Mouse (Mus musculus) liver, embryonic 12.5 days (tissue): ENCODE measurements around the gene Nck1. TPM values are rescaled to one million over a fixed set of nuclear protein-coding genes. Genes with fewer than 3 reads are reported as not detected.

Source experiments
- ATAC-seq: fragments of 200-750 bp; cut with Nextera tagmentation; 2 replicates; pipeline ENCODE4 v1.8.0; 2017; ENCODE audit warnings: moderate number of reproducible peaks, mild to moderate bottlenecking, moderate library complexity
- H3K27ac ChIP-seq: fragments of 300-500 bp; sonication (generic); 2 replicates; pipeline ENCODE4 v1.5.1; 2016; ENCODE audit warnings: mild to moderate bottlenecking
- H3K27me3 ChIP-seq: fragments of 300-500 bp; sonication (generic); replicated peaks from 2 replicates; pipeline ENCODE4 v1.6.1; 2016; ENCODE audit warnings: mild to moderate bottlenecking, moderate library complexity
- H3K36me3 ChIP-seq: fragments of 300-500 bp; sonication (generic); 2 replicates; pipeline ENCODE4 v1.6.1; 2016; ENCODE audit warnings: mild to moderate bottlenecking, moderate library complexity
- H3K4me1 ChIP-seq: fragments of 300-500 bp; sonication (generic); 2 replicates; pipeline ENCODE4 v1.6.1; 2016
- H3K4me2 ChIP-seq: fragments of 300-500 bp; sonication (generic); 2 replicates; pipeline ENCODE4 v1.6.1; 2016; ENCODE audit warnings: mild to moderate bottlenecking, moderate library complexity
- H3K4me3 ChIP-seq: fragments of 300-500 bp; sonication (generic); 2 replicates; pipeline ENCODE4 v1.5.1; 2016; ENCODE audit warnings: mild to moderate bottlenecking, moderate library complexity
- H3K9ac ChIP-seq: fragments of 300-500 bp; sonication (generic); 2 replicates; pipeline ENCODE4 v1.6.1; 2016; ENCODE audit warnings: mild to moderate bottlenecking, moderate library complexity
- H3K9me3 ChIP-seq: fragments of 300-500 bp; sonication (generic); replicated peaks from 2 replicates; pipeline ENCODE4 v1.6.1; 2016; ENCODE audit warnings: mild to moderate bottlenecking, moderate library complexity
- WGBS: fragments of 180-500 bp; shearing (Covaris S2); methylation state at CpG from one replicate; pipeline ENCODE4 v1.1.7; 2016; ENCODE audit not compliant: insufficient replicate concordance; 5-methylcytosine and 5-hydroxymethylcytosine counted together
- polyA plus RNA-seq: library from polyadenylated mRNA; unstranded; fragments of >200 nt; fragmentation: Nextera tagmentation; extraction: Ambion mirVana; gene quantifications from 2 replicates; pipeline ENCODE4 v1.2.1, GENCODE M21; 2016

Gene Nck1
- polyA plus RNA-seq, 1 experiment from 2014 or later, result 34.7 TPM

DNA sequence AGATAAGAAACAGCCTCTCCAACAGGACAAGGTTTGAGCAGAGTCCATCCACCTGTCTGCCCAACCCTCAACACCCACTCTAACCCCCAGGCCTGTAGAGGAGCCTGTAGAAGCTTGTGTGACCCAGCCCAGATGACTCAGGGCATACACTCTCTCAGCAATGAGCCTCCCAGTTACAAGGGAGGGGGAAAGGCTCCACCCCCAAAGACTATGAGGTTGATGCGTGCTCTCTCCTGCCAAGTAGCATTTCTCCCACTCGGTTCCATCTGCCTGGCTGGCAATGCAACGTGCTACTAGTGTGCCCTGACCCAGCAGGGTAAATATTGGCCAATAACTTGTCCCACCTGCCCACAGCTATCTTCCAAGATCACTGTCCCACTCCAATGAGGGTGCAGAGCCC is 79.2 kb downstream of the Nck1 start:
- Histone ChIP-seq H3K9me3 (no peaks in the 10 kb centered on the region), H3K4me3 (no peak overlapping the region), H3K4me1 (0 out of 2 replicates have a peak, but pooled peaks cover 2% of the 10 kb centered on the region), H3K9ac (no peak overlapping the region), H3K27ac (no peak overlapping the region), H3K4me2 (no peak overlapping the region), H3K36me3 (peaks cover 7% of the 10 kb centered on the region; the same call in 1 of the 2 replicates), H3K27me3 (no peaks in the 10 kb centered on the region)
- no peak for ATAC-seq
- 76% methylated on average over 3 of the region's 3 CpGs for WGBS

DNA sequence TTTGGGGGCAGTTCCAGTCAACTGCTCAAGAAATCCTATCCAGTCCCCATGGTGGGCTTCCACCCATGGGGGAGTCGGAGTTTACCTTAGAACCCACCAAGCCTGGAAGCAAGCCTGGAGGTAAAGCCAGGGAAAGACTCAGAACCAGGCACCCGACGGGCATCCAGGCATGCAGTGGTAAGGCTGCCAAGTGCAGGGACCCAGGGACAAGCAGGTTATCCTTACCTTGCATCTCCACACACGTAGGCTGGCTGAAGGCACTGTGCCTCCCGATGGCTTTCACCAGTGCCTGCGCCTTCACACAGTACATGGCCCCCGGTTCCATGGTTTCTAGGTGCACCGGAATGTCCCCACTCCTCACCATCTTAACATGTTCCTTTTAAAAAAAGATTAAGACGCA is 79.9 kb downstream of the Nck1 start:
- Histone ChIP-seq H3K27ac (no peak overlapping the region), H3K9me3 (no peaks in the 10 kb centered on the region), H3K27me3 (no peaks in the 10 kb centered on the region), H3K4me2 (no peak overlapping the region), H3K4me3 (no peak overlapping the region), H3K9ac (no peak overlapping the region), H3K4me1 (0 out of 2 replicates have a peak, but pooled peaks cover 2% of the 10 kb centered on the region), H3K36me3 (peaks cover 7% of the 10 kb centered on the region; the same call in 1 of the 2 replicates)
- ATAC-seq, result no peak
- 89% methylated on average over 9 of the region's 9 CpGs for WGBS

DNA sequence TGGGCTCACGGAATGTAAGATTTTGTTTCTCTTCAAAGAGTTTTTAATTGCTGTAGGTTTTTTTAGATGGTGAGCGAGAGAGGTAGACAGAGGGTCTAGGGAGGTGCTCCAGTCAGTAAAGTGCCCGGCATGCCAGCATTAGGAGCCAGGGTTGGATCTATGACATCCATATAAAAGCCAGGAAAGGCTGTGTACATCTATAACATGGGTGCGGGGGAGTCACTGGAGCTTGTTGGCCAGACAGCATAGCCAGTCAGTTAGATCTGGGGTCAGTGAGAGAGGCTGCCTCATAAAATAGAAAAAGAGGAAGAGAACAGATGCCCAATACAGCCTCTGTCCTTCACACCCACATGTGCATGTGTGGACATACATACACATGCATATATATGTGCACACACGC is 80.6 kb downstream of the Nck1 start:
- Histone ChIP-seq H3K4me2 (no peak overlapping the region), H3K27me3 (no peaks in the 10 kb centered on the region), H3K36me3 (peaks cover 10% of the 10 kb centered on the region; the same call in 1 of the 2 replicates), H3K4me3 (no peak overlapping the region), H3K4me1 (no peaks in the 10 kb centered on the region), H3K9ac (no peak overlapping the region), H3K9me3 (no peaks in the 10 kb centered on the region), H3K27ac (no peak overlapping the region)
- no peak for ATAC-seq
- WGBS, result 76% methylated on average over 5 of the region's 5 CpGs

DNA sequence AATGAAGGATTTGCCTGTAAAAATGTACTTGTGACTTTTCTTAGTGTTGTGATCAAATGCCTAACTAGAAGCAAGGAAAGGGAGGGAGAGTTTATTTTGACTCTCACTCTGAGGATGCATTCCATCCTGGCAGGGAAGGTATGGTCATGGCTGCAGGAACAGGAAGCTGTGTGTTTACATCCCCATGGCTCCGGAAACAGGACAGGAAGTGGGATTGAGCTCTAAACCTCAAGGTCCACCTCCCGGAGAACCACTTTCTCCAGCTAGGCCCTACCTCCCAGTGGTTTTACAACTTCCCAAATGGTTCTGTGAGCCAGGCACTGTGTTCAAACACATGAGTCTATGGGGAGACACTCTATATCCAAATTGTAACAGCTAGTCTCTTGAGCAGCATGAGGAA is 82.2 kb downstream of the Nck1 start:
- ATAC-seq, result no peak
- no peak overlapping the region for H3K4me2 ChIP-seq
- H3K4me3 ChIP-seq, result no peak overlapping the region
- H3K27ac ChIP-seq, result no peak overlapping the region
- WGBS, result 36% methylated on average over 2 of the region's 2 CpGs
- no peaks in the 10 kb centered on the region for H3K9me3 ChIP-seq
- no peaks in the 10 kb centered on the region for H3K4me1 ChIP-seq
- no peaks in the 10 kb centered on the region for H3K27me3 ChIP-seq
- peaks cover 11% of the 10 kb centered on the region; the same call in 1 of the 2 replicates for H3K36me3 ChIP-seq
- no peak overlapping the region for H3K9ac ChIP-seq

DNA sequence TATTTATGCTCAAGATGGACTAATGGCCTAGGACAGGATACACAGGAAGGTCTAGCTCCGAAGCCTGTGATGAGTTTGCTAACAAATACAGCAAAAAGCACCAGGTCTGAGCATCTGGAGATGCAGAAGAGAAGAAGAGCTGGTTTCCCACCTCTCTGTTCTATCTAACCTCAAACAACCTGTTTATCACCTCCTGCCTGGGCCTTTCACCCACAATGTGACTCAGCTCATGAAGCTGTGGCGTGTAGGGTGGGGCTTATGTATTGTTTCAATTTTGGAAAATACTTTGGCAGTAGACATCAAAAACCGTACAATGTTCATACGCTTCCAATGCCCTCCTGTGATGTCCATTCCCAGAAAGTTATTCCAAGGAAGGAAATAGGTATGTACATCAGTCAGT is 83.8 kb downstream of the Nck1 start:
- no peak overlapping the region for H3K4me2 ChIP-seq
- no peak for ATAC-seq
- H3K36me3 ChIP-seq, result 0 out of 2 replicates have a peak, but pooled peaks cover 5% of the 10 kb centered on the region
- no peaks in the 10 kb centered on the region for H3K9me3 ChIP-seq
- H3K27ac ChIP-seq, result no peak overlapping the region
- no peak overlapping the region for H3K9ac ChIP-seq
- no peaks in the 10 kb centered on the region for H3K4me1 ChIP-seq
- WGBS, result 79% methylated on average over 4 of the region's 4 CpGs
- no peaks in the 10 kb centered on the region for H3K27me3 ChIP-seq
- H3K4me3 ChIP-seq, result no peak overlapping the region

DNA sequence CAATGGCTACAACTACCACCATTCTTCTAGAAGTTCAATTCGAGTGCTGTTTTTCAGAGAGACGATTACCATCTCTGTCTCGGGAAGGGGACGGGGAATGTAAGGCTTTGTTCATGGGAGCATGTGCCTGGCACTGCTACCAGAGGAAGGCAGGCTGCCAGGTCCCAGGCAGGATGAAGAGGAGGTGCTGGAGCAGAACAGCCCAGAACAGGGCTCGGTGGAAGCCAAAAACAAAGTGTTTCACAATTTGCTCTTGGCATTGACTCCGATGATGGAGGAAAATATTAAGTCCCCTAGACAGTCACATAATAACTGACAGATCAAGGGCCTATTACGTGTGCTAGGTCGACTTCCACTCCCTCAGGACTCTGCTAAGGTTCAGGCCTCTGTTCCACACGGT is 84.3 kb downstream of the Nck1 start:
- no peaks in the 10 kb centered on the region for H3K4me1 ChIP-seq
- no peaks in the 10 kb centered on the region for H3K9me3 ChIP-seq
- H3K27ac ChIP-seq, result no peak overlapping the region
- H3K9ac ChIP-seq, result no peak overlapping the region
- WGBS, result 77% methylated on average over 9 of the region's 9 CpGs
- H3K4me3 ChIP-seq, result no peak overlapping the region
- no peak overlapping the region for H3K4me2 ChIP-seq
- 0 out of 2 replicates have a peak, but pooled peaks cover 4% of the 10 kb centered on the region for H3K36me3 ChIP-seq
- no peak for ATAC-seq
- H3K27me3 ChIP-seq, result no peaks in the 10 kb centered on the region

DNA sequence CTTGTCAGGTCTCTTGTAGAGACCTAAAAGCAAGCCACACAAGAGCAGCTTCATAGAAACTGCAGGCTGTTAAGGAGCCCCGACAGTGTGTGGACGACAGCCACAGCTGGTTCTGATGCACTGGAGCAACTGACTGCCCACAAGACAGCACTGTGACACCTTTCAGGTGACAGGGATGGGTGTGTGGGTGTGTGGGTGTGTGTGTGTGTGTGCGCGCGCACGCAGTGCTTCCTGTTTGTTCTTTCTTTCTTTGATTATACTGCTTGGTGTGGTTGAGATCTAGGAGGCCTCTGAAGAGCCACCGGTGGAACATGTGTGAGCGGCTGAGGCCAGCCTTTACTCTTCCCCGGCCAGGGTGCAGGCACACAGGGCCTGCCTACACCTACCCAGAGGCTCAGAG is 85.7 kb downstream of the Nck1 start:
- Histone ChIP-seq H3K36me3 (0 out of 2 replicates have a peak, but pooled peaks cover 4% of the 10 kb centered on the region), H3K4me1 (no peaks in the 10 kb centered on the region), H3K27ac (no peak overlapping the region), H3K27me3 (no peaks in the 10 kb centered on the region), H3K9me3 (no peaks in the 10 kb centered on the region), H3K4me2 (no peak overlapping the region), H3K9ac (no peak overlapping the region), H3K4me3 (no peak overlapping the region)
- no peak for ATAC-seq
- 83% methylated on average over 9 of the region's 9 CpGs for WGBS

DNA sequence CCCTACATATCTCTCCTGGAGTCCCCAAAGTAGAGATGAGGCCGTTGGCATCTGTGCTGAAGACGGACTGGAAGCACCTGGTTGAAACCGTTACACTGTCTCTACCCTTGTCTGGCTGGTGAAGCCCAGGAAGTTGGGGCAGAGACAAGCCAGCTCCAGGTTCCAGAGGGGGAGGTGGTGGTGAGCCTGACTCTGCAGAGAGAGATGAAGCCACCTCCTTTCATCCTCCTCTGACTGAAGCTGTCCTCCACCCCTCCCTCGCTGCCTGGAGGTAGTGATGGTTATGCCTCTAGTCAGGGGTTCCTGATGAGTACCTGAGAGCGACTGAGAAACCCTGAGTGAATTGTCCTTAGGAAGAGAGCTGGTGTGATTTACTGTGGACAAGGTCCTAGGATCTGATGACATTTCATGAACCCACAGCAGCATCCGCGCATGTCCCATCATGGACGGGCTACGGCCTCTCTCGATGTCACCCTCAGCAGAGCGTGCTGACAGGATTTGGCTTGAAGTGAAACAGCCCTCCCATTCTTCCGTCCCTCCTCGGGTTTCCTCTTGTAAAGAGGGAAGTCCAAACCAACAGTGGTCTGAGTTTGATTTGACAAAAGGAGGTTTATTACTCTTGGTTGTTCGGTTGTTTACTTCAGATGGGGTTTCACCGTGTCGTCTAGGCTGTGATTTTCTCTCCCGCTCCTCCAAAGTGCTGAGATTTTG is 87.8 kb downstream of the Nck1 start:
- Histone ChIP-seq H3K36me3 (0 out of 2 replicates have a peak, but pooled peaks cover 4% of the 10 kb centered on the region), H3K4me1 (peaks cover 16% of the 10 kb centered on the region), H3K4me2 (no peak overlapping the region), H3K9ac (no peak overlapping the region), H3K27ac (no peak overlapping the region), H3K27me3 (no peaks in the 10 kb centered on the region), H3K4me3 (no peak overlapping the region), H3K9me3 (no peaks in the 10 kb centered on the region)
- 74% methylated on average over 17 of the region's 17 CpGs for WGBS
- ATAC-seq, result no peak

DNA sequence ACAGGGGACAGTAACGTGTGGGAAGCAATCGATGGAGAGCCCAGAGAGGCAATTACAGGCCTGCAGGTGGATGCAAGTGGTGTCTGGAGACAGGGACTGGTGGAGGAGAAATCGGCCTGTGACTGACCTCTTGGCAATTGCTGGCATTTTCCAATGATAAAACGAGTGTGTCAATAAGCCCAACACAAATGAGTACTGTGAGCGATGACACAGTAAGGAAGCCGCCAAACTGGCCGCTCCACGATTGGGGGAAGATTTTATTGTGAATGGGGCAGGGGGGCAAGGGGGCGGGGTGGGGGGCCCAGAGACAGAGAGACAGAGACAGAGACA is 91.3 kb downstream of the Nck1 start:
- H3K27ac ChIP-seq, result no peak overlapping the region
- peak overlapping the region; percentile 60 for H3K9ac ChIP-seq
- H3K4me2 ChIP-seq, result peak overlapping the region; percentile 81
- H3K4me1 ChIP-seq, result peaks cover 16% of the 10 kb centered on the region
- no peaks in the 10 kb centered on the region for H3K9me3 ChIP-seq
- H3K4me3 ChIP-seq, result peak overlapping the region; percentile 56
- peak; percentile 41; the same call in 1 of the 2 replicates for ATAC-seq
- no peaks in the 10 kb centered on the region for H3K27me3 ChIP-seq
- 12% methylated on average over 9 of the region's 9 CpGs for WGBS
- H3K36me3 ChIP-seq, result no peaks in the 10 kb centered on the region

DNA sequence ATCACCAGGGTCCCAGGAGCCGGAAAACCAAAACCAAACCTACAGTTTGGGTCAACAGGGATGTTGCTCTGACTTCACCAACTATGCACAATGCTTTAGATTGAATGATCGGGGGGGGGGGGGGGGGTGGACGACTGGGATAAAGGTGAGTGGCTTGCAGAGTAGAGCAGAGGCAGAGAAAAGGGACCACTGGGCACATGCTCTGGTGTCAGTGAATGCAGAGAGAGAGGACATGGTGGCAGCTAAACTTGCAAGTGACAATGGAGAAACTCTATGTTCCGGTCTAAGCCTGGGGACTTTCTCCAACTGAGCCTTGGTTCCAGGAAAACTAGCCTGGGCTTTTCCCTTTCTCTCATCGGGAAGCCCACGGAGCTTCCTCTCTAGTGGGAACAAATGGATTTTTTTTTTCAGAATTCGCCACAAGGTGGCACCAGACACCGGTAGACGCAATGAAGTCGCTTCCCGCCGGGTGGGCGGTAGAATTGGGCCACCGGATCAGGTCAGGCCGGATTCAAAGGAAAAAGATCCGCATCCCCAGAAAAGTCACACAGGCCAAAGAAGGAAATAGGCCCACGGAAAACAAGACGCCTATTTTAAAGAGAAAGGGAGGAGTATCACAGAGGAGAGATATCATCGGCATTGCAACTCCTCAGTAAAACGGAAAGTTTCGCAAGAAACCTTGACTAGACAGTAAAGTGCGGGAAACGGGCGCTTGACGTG is 91.8 kb downstream of the Nck1 start:
- H3K4me2 ChIP-seq, result peak overlapping the region; percentile 81

DNA sequence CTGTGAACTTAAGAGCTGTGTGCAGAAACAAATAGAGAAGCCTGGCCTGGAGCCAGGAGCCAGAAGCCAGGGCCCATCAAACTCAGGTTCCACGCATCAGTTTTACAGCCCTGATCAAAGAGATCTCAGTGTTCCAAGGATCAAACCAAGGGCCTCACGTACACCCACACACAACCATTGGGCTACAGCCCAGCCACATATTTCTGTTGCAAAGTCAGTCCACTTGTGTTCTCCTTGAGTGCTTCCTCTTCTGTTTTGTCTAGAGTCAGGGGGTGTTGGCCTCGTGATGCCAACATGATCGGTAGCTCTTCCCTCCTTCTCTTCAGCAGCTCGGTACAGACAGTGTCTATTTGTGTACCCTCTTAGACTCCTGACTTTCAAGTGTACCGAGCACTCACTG is 93.5 kb downstream of the Nck1 start:
- Histone ChIP-seq H3K4me1 (peaks cover 16% of the 10 kb centered on the region), H3K27me3 (peaks cover 13% of the 10 kb centered on the region), H3K27ac (no peak overlapping the region), H3K36me3 (no peaks in the 10 kb centered on the region), H3K4me3 (no peak overlapping the region), H3K4me2 (no peak overlapping the region), H3K9me3 (no peaks in the 10 kb centered on the region), H3K9ac (no peak overlapping the region)
- WGBS, result 56% methylated on average over 6 of the region's 6 CpGs
- no peak for ATAC-seq

More for the DNA sequence above, 91.8 kb downstream of the Nck1 start:
- Histone ChIP-seq H3K9ac (peak overlapping the region; percentile 60), H3K4me3 (peak overlapping the region; percentile 56), H3K4me1 (peaks cover 16% of the 10 kb centered on the region), H3K36me3 (no peaks in the 10 kb centered on the region), H3K9me3 (no peaks in the 10 kb centered on the region), H3K27ac (no peak overlapping the region), H3K27me3 (no peaks in the 10 kb centered on the region)
- 5% methylated on average over 24 of the region's 25 CpGs for WGBS
- no peak; the same call in 1 of the 2 replicates for ATAC-seq

DNA sequence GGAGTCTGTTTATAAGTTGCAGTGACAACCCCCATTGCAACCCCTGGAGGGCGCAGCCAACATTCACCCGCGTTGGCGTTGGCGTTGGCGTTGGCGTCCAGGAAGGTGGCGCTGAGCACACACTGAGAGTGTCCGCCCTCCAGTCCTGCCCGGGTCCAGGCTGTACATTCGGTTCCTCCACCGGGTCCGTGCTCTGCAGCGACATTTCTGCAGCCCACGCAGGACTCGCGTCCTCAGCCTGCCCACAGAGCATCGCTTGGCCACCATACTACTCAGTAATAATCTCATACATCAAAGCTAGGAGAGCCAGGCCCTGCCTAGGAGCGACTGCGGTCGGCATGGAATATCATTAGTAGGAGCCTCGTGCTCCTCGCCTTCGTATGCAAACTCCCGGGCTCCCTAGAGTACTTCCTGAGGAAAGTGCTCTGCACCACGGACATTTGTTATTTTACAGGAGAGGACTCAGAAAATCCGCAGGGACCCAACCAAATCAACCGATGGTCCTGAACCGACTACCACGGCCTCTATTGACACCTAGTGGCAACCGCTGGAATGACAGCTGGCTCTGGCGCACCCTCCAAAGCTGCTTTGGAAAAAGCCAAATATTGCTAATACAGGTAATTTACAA is 99.8 kb downstream of the Nck1 start:
- Histone ChIP-seq H3K27ac (no peak overlapping the region), H3K4me2 (peak overlapping the region; percentile 87), H3K4me1 (peaks cover 4% of the 10 kb centered on the region; the same call in 1 of the 2 replicates), H3K27me3 (peaks cover 20% of the 10 kb centered on the region), H3K9ac (peak overlapping the region; percentile 57), H3K4me3 (peak overlapping the region; percentile 61), H3K36me3 (no peaks in the 10 kb centered on the region), H3K9me3 (no peaks in the 10 kb centered on the region)
- WGBS, result under 1% methylated on average over 31 of the region's 32 CpGs
- ATAC-seq, result peak; percentile 75
